Mouse (Mus musculus) cerebellum, adult 11-12 months (tissue): ENCODE measurements around the gene Rorc.

ENCODE experiments used
- DNase-seq: peaks from one replicate; pipeline ENCODE4 v3.0.0; 2022

Gene Rorc

GRCm38 (mm10) chr3:94434305-94434704, 61.7 kb downstream of the Rorc start:
- DNase-seq: no peak

DNA sequence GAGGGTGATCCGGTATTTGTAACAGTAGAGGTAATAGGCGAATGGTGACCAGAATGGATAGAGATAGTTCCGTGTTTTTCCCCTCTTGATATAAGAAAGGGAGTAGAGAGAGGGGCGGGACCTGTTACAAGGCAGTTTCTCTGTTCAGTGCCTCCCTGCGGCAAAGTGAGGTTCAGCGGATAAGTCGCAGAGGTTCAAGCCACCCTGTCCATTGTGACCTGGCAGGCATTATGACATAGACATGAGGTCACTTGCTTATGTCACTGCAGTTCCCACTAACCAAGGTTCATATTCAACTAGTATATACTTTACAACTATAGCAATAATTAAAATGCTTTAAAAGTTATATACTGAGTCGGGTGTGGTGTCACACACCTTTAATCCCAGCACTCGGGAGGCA, 63.8 kb downstream of the Rorc start:
- no peak for DNase-seq

- no peak for DNase-seq
Observed at GRCm38 (mm10) chr3:94441182-94441581, 68.6 kb downstream of the Rorc start.

DNA sequence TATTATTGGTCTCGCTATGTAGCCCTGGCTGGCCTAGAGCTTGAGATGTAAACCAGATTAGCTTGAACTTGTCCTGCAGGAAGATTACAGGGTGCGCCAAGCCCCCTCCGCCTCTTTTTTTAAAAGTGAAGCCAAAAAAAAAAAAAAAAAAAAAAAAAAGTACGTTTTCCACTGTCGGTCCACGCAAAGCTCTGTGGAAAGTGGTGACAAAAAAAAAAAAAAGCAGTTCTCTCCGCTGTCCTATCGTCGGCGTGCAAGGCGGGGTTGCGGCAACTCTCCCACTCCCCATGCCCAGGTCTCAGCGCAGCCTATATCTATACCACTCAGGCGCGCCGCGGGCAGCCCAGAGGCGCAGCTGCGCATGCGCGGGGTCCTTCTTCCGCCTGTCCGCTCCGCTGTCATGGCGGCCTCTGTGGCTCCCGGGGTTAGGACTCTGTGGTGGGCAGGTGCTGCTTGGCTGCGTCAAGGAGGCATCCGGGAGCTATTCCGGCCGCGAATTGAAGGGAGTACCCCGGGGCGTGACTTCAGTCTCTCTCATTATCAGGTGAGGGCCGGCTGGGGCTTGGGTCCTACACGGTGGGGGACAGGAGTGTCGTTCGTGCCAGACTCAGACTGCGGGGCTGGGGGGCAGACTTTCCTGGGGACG, 70.5 kb downstream of the Rorc start, which contains the start of gene Mrpl9:
Gene Mrpl9, plus strand, starts transcription at position 368 of the 646 bp plus-strand sequence.
- peak; percentile 94 for DNase-seq

DNA sequence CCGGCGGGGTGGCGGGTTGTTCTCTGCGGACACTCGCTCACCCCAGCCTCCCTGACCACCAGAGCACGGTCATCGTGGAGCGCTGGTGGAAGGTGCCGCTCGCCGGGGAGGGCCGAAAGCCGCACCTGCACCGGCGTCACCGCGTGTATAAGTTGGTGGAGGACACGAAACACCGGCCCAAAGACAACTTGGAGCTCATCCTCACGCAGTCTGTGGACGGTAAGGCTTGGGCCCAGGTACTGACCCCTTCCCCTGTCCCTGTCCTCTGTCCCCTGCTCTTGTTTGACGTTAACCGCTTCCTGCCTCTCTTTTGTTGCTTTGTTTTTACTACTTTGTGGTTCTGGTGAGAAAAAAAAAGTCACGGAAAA, 71.0 kb downstream of the Rorc start, which contains the start of gene Oaz3:
Gene Oaz3, minus strand, starts transcription at position 319 of the 368 bp plus-strand sequence.
- DNase-seq: no peak
